Mouse (Mus musculus): ENCODE measurements around the gene Gramd1a.

DNA sequence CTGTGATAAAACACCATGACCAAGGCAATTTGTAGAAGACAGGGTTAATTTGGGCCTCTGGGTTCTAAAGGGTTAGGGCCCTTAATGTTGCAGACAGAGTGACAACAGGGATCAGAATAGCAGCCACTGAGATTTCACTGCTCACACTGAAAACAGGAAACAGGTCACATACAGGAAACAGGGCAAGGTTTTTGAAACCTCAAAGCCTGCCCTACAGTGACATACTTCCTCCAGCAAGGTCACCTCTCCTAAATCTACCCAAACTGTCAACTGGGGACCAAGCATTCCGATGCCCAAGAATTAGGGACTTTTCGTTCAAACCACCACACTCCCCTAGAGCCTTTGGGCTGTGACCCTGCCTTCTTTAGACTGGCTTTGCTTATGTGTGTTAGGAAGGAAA, 66.0 kb downstream of the Gramd1a start:
- TF ChIP-seq POLR2A (IDR thresholded peaks at IDR 0.05; ENCODE audit: extremely low read depth, insufficient read depth, low read length) (no peak), CTCF (IDR thresholded peaks at IDR 0.05; ENCODE audit: low read depth, low read length) (no peak)
